Mouse (Mus musculus) heart, adult 2 months (tissue): Measurements from ENCODE around the gene Tmem161a.

Experiments
- CTCF ChIP-seq: fragments of 200-600 bp; IDR thresholded peaks from 2 replicates; pipeline ENCODE4 v1.8.1; 2022; ENCODE audit warnings: antibody characterized with exemption, mild to moderate bottlenecking, moderate library complexity
- EP300 ChIP-seq: fragments of 200-500 bp; IDR thresholded peaks from 2 replicates; pipeline ENCODE4 v1.6.1; 2011; ENCODE audit warnings: low read depth, low read length, control low read depth; ENCODE audit not compliant: insufficient read depth
- POLR2A ChIP-seq: fragments of 200-500 bp; IDR thresholded peaks from 2 replicates; pipeline ENCODE4 v1.6.1; 2011; ENCODE audit warnings: mild to moderate bottlenecking, low read depth, low read length, control low read depth; ENCODE audit not compliant: insufficient read depth

DNA sequence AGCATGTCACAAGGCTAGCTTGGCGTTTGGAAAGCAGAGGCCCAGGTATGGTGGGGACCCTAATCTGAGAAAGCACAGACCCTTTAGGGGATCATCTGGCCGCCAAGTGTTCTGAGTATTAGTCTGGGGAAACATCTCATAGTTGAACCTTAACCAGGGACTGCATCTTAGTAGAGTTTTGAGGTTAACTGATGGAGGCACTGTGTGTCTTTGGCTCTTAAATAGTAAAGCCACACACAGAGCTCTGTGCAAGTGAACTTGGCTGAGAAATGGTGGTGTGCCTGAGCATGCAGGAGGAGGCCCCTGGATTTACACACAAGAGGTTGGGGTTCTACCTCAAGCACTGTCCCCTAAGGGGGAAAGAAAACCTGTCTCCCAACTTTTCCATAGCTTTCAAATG lies 6.1 kb downstream of the Tmem161a start:
- no peak for TF ChIP-seq CTCF
- TF ChIP-seq POLR2A = no peak
- TF ChIP-seq EP300 = no peak
